Mouse (Mus musculus) MEL (cell line): Measurements from ENCODE around the gene Ears2. TPM values are rescaled to one million over a fixed set of nuclear protein-coding genes. Genes with fewer than 3 reads are reported as not detected.

Experiments
- DNase-seq: peaks from one replicate; pipeline ENCODE4 v3.0.0; 2011; ENCODE audit warnings: low read depth, low spot score
- H3K27ac ChIP-seq: 2 replicates; pipeline ENCODE4 v1.5.1; 2012; ENCODE audit warnings: low read depth, mild to moderate bottlenecking, control low read depth, low read length, moderate library complexity; ENCODE audit not compliant: control insufficient read depth
- H3K27me3 ChIP-seq, 2 experiments: fragments of 150-350 bp in 1 of 2; sonication (generic) in 1 of 2; 2 replicates each; pipeline ENCODE4 v1.6.1; 2012; ENCODE audit warnings: low read length in 2 of 2, mild to moderate bottlenecking in 2 of 2, improper control_type of control experiment in 1 of 2, moderate library complexity in 1 of 2; ENCODE audit not compliant: insufficient read depth in 2 of 2, control insufficient read depth in 1 of 2
- H3K36me3 ChIP-seq, 2 experiments: 2 replicates each; pipeline ENCODE4 v1.6.1; 2012 to 2014; ENCODE audit warnings: low read length in 2 of 2, improper control_type of control experiment in 1 of 2, inconsistent platforms in 1 of 2, mild to moderate bottlenecking in 1 of 2; ENCODE audit not compliant: insufficient read depth in 2 of 2, control insufficient read depth in 1 of 2
- H3K4me1 ChIP-seq, 2 experiments: fragments of 150-350 bp in 1 of 2; sonication (generic) in 1 of 2; 2 replicates each; pipeline ENCODE4 v1.6.1; 2012; ENCODE audit warnings: low read length in 2 of 2, improper control_type of control experiment in 1 of 2, mild to moderate bottlenecking in 1 of 2; ENCODE audit not compliant: insufficient read depth in 2 of 2, control insufficient read depth in 1 of 2
- H3K4me3 ChIP-seq, 2 experiments: fragments of 150-350 bp in 1 of 2; sonication (generic) in 1 of 2; 2 replicates each; pipeline ENCODE4 v1.5.1; 2012; ENCODE audit warnings: low read depth in 2 of 2, low read length in 2 of 2, mild to moderate bottlenecking in 2 of 2, moderate library complexity in 2 of 2, control low read depth in 1 of 2, improper control_type of control experiment in 1 of 2; ENCODE audit not compliant: control insufficient read depth in 1 of 2, insufficient read depth in 1 of 2
- H3K79me2 ChIP-seq: 2 replicates; pipeline ENCODE4 v1.6.1; 2012; ENCODE audit warnings: mild to moderate bottlenecking, low read length, moderate library complexity; ENCODE audit not compliant: control insufficient read depth, poor library complexity, insufficient read depth
- H3K9ac ChIP-seq: 2 replicates; pipeline ENCODE4 v1.6.1; 2012; ENCODE audit warnings: low read depth, mild to moderate bottlenecking, control low read depth, low read length, moderate library complexity; ENCODE audit not compliant: control insufficient read depth, poor library complexity, severe bottlenecking
- H3K9me3 ChIP-seq: fragments of 150-350 bp; sonication (generic); replicated peaks from 2 replicates; pipeline ENCODE4 v1.6.1; 2012; ENCODE audit warnings: mild to moderate bottlenecking, low read length, improper control_type of control experiment, moderate library complexity; ENCODE audit not compliant: insufficient read depth
- CTCF ChIP-seq, 3 experiments: IDR thresholded peaks in 2 of 3; conservative IDR thresholded peaks in 1 of 3; 2 replicates each; pipeline ENCODE4 v1.5.1; 2011 to 2012; ENCODE audit warnings: low read length in 3 of 3, low read depth in 2 of 3, mild to moderate bottlenecking in 2 of 3, improper control_type of control experiment in 1 of 3, inconsistent platforms in 1 of 3, mixed read lengths in 1 of 3, moderate library complexity in 1 of 3; ENCODE audit not compliant: control insufficient read depth in 1 of 3, insufficient read depth in 1 of 3, poor library complexity in 1 of 3, severe bottlenecking in 1 of 3
- E2F4 ChIP-seq: IDR thresholded peaks from 2 replicates; pipeline ENCODE4 v1.6.1; 2011; ENCODE audit warnings: low read depth, low read length, improper control_type of control experiment, borderline replicate concordance
- EP300 ChIP-seq, 2 experiments: IDR thresholded peaks; 2 replicates each; pipeline ENCODE4 v1.6.1; 2011; ENCODE audit warnings: improper control_type of control experiment in 2 of 2, low read length in 2 of 2, low read depth in 1 of 2, mild to moderate bottlenecking in 1 of 2
- ETS1 ChIP-seq: IDR thresholded peaks from 2 replicates; pipeline ENCODE4 v1.6.1; 2012; ENCODE audit warnings: low read depth, mild to moderate bottlenecking, inconsistent platforms, low read length, improper control_type of control experiment, moderate library complexity
- GABPA ChIP-seq: IDR thresholded peaks from 2 replicates; pipeline ENCODE4 v1.6.1; 2012; ENCODE audit warnings: low read depth, mild to moderate bottlenecking, inconsistent platforms, low read length, improper control_type of control experiment, moderate library complexity
- HCFC1 ChIP-seq: IDR thresholded peaks from 2 replicates; pipeline ENCODE4 v1.6.1; 2012; ENCODE audit warnings: low read depth, mild to moderate bottlenecking, inconsistent platforms, low read length, improper control_type of control experiment, moderate library complexity
- MAX ChIP-seq: IDR thresholded peaks from 2 replicates; pipeline ENCODE4 v1.6.1; 2011; ENCODE audit warnings: low read length, improper control_type of control experiment
- MAZ ChIP-seq: IDR thresholded peaks from 2 replicates; pipeline ENCODE4 v1.6.1; 2012; ENCODE audit warnings: low read depth, mild to moderate bottlenecking, inconsistent platforms, low read length, improper control_type of control experiment
- MEF2A ChIP-seq: IDR thresholded peaks from 2 replicates; pipeline ENCODE4 v1.6.1; 2014; ENCODE audit warnings: low read depth, mild to moderate bottlenecking, inconsistent platforms, low read length, improper control_type of control experiment; ENCODE audit not compliant: poor library complexity, insufficient replicate concordance, severe bottlenecking; ENCODE audit errors: extremely low read depth
- MXI1 ChIP-seq: IDR thresholded peaks from 2 replicates; pipeline ENCODE4 v1.6.1; 2011; ENCODE audit warnings: mild to moderate bottlenecking, low read depth, low read length, improper control_type of control experiment
- MYC ChIP-seq: IDR thresholded peaks from 2 replicates; pipeline ENCODE4 v1.6.1; 2011; ENCODE audit warnings: low read depth, mild to moderate bottlenecking, low read length, improper control_type of control experiment, moderate library complexity
- NELFE ChIP-seq: IDR thresholded peaks from 2 replicates; pipeline ENCODE4 v1.6.1; 2011; ENCODE audit warnings: low read depth, low read length, improper control_type of control experiment
- NRF1 ChIP-seq: IDR thresholded peaks from 2 replicates; pipeline ENCODE4 v1.6.1; 2014; ENCODE audit warnings: low read depth, mild to moderate bottlenecking, inconsistent platforms, low read length, improper control_type of control experiment, moderate library complexity; ENCODE audit not compliant: poor library complexity, insufficient read depth, severe bottlenecking
- POLR2A ChIP-seq, 2 experiments: IDR thresholded peaks; 2 replicates each; pipeline ENCODE4 v1.6.1; 2011 to 2012; ENCODE audit warnings: low read length in 2 of 2, mild to moderate bottlenecking in 2 of 2, control low read depth in 1 of 2, improper control_type of control experiment in 1 of 2, low read depth in 1 of 2, moderate library complexity in 1 of 2; ENCODE audit not compliant: control insufficient read depth in 1 of 2, insufficient read depth in 1 of 2, poor library complexity in 1 of 2
- RCOR1 ChIP-seq: IDR thresholded peaks from 2 replicates; pipeline ENCODE4 v1.6.1; 2012; ENCODE audit warnings: low read depth, mild to moderate bottlenecking, inconsistent platforms, low read length, improper control_type of control experiment
- SIN3A ChIP-seq: IDR thresholded peaks from 2 replicates; pipeline ENCODE4 v1.6.1; 2012; ENCODE audit warnings: low read length, improper control_type of control experiment, inconsistent platforms
- TAL1 ChIP-seq: IDR thresholded peaks from 2 replicates; pipeline ENCODE4 v1.6.1; 2012; ENCODE audit warnings: mild to moderate bottlenecking, inconsistent platforms, low read length, moderate library complexity, mixed read lengths
- TBP ChIP-seq: IDR thresholded peaks from 2 replicates; pipeline ENCODE4 v1.8.0; 2011; ENCODE audit warnings: low read depth, low read length, improper control_type of control experiment
- TCF12 ChIP-seq: IDR thresholded peaks from 2 replicates; pipeline ENCODE4 v1.6.1; 2014; ENCODE audit warnings: low read depth, mild to moderate bottlenecking, inconsistent platforms, low read length, improper control_type of control experiment, moderate library complexity
- UBTF ChIP-seq: IDR thresholded peaks from 2 replicates; pipeline ENCODE4 v1.6.1; 2012; ENCODE audit warnings: low read depth, mild to moderate bottlenecking, inconsistent platforms, low read length, improper control_type of control experiment, moderate library complexity, borderline replicate concordance; ENCODE audit not compliant: insufficient read depth
- USF1 ChIP-seq: IDR thresholded peaks from 2 replicates; pipeline ENCODE4 v1.6.1; 2014; ENCODE audit warnings: low read depth, mild to moderate bottlenecking, inconsistent platforms, low read length, improper control_type of control experiment, moderate library complexity
- ZC3H11A ChIP-seq: IDR thresholded peaks from 2 replicates; pipeline ENCODE4 v1.6.1; 2012; ENCODE audit warnings: low read depth, mild to moderate bottlenecking, inconsistent platforms, low read length, improper control_type of control experiment
- ZNF384 ChIP-seq: IDR thresholded peaks from 2 replicates; pipeline ENCODE4 v1.6.1; 2012; ENCODE audit warnings: low read depth, mild to moderate bottlenecking, inconsistent platforms, low read length, improper control_type of control experiment
- polyA plus RNA-seq, 2 experiments: library from polyadenylated mRNA; stranded (reverse) in 1 of 2; unstranded in 1 of 2; fragments of >175 nt in 1 of 2; fragments of >200 nt in 1 of 2; gene quantifications; 2 replicates each; pipeline versions ENCODE4 v1.2.1 to v1.2.4; 2012; ENCODE audit warnings: low replicate concordance in 2 of 2, low read depth in 1 of 2; ENCODE audit not compliant: insufficient read length in 2 of 2, insufficient read depth in 1 of 2, missing spikeins in 1 of 2
- total RNA-seq: library from RNA; depleted of rRNA; stranded (reverse); fragments of 300-350 nt; gene quantifications from 2 replicates; pipeline ENCODE4 v1.2.3, GENCODE M21; 2012; rRNA removed

The Ears2 gene
- 8.8 and 9.9 TPM in 2 replicates for total RNA-seq
- polyA plus RNA-seq: 10 to 100 TPM in 1 of 2 experiments, not detected in 1; 12.8 TPM

- H3K27me3 ChIP-seq: no peaks in the 10 kb centered on the region
- peak; percentile 98 for DNase-seq
- peaks cover 3 to 22% of the 10 kb centered on the region in 2 experiments; a peak in 2 of 4 replicates for H3K36me3 ChIP-seq
- H3K4me1 ChIP-seq: peaks cover 5 to 6% of the 10 kb centered on the region in 2 experiments
- TF ChIP-seq NRF1 (peak; percentile 46; the same call in 1 of the 2 replicates), GABPA (no peak), MEF2A (no peak), ETS1 (peak; percentile 93), TCF12 (peak; percentile 40), TAL1 (no peak), E2F4 (no peak), EP300 (IDR thresholded peaks at IDR 0.05; ENCODE audit: low read depth in 1 of 2, low read length in 2 of 2) (peak in 1 of 2 experiments; percentile 30; a peak in 2 of 4 replicates), HCFC1 (peak; percentile 84), USF1 (peak; percentile 85), MAX (peak; percentile 99), MXI1 (peak; percentile 99), NELFE (no peak; the same call in 1 of the 2 replicates), MYC (peak; percentile 99), POLR2A (IDR thresholded peaks at IDR 0.05; ENCODE audit: control insufficient read depth in 1 of 2, insufficient read depth in 1 of 2, low read depth in 1 of 2, low read length in 2 of 2, poor library complexity in 1 of 2) (peak; percentile 33 to 69; a peak in 2 of 4 replicates), TBP (0 out of 2 replicates have a peak, but pooled peaks have one; percentile 32), MAZ (peak; percentile 36; the same call in 1 of the 2 replicates), RCOR1 (no peak), ZC3H11A (no peak), CTCF (IDR thresholded peaks at IDR 0.05 in 2 of 3, conservative IDR thresholded peaks at IDR 0.05 in 1 of 3; ENCODE audit: control insufficient read depth in 1 of 3, insufficient read depth in 1 of 3, low read depth in 2 of 3, low read length in 3 of 3, poor library complexity in 1 of 3, severe bottlenecking in 1 of 3) (no peak), ZNF384 (peak; percentile 61), SIN3A (peak; percentile 92), UBTF (0 out of 2 replicates have a peak, but pooled peaks have one; percentile 32)
- TF ChIP-seq, all 39 proteins: peak for 15
- Histone ChIP-seq H3K9me3 (no peaks in the 10 kb centered on the region), H3K27ac (peak within 1 kb of the TSS; percentile 59), H3K9ac (peak within 1 kb of the TSS; percentile 93), H3K79me2 (peaks cover 32% of the 10 kb centered on the region), H3K4me3 (peak within 1 kb of the TSS; percentile 85 to 94)
Measured at GRCm38 (mm10) chr7:122066945-122067516, at the start of gene Ears2, which contains the start of gene Ubfd1. TSS of gene Ears2 (minus strand) at chr7:122067263. TSS of gene Ubfd1 (plus strand) at chr7:122067175.
